Mouse (Mus musculus) cerebellum, adult 2 months (tissue): Measurements from ENCODE around the gene Cd37. TPM values are rescaled to one million over a fixed set of nuclear protein-coding genes. Genes with fewer than 3 reads are reported as not detected.

Experiments
- DNase-seq, 2 experiments: peaks; one replicate each; pipeline ENCODE4 v3.0.0; 2021
- H3K27ac ChIP-seq: fragments of 200-500 bp; 2 replicates; pipeline ENCODE4 v1.5.1; 2012; ENCODE audit warnings: low read length, control low read depth, inconsistent platforms; ENCODE audit not compliant: insufficient read depth
- H3K27me3 ChIP-seq: fragments of 200-500 bp; 2 replicates; pipeline ENCODE4 v1.6.1; 2012; ENCODE audit warnings: inconsistent platforms, mild to moderate bottlenecking, low read length, moderate library complexity; ENCODE audit not compliant: control insufficient read depth, insufficient read depth
- H3K4me1 ChIP-seq: fragments of 200-500 bp; 2 replicates; pipeline ENCODE4 v1.6.1; 2011; ENCODE audit warnings: low read length; ENCODE audit not compliant: control insufficient read depth, insufficient read depth
- H3K4me3 ChIP-seq: fragments of 200-500 bp; replicated peaks from 2 replicates; pipeline ENCODE3; 2011; ENCODE audit warnings: mild to moderate bottlenecking, low read depth, low read length, control low read depth; ENCODE audit not compliant: insufficient read depth
- CTCF ChIP-seq: fragments of 200-500 bp; IDR thresholded peaks from 2 replicates; pipeline ENCODE4 v1.5.1; 2011; ENCODE audit warnings: low read depth, mild to moderate bottlenecking, control low read depth, low read length, moderate library complexity, borderline replicate concordance; ENCODE audit not compliant: insufficient read depth
- POLR2A ChIP-seq: fragments of 200-500 bp; IDR thresholded peaks from 2 replicates; pipeline ENCODE4 v1.6.1; 2011; ENCODE audit warnings: low read length, control low read depth, borderline replicate concordance; ENCODE audit not compliant: insufficient read depth
- WGBS: fragments of 180-500 bp; shearing (Covaris S2); methylation state at CpG from one replicate; pipeline ENCODE4 v1.1.7; 2018; 5-methylcytosine and 5-hydroxymethylcytosine counted together
- polyA plus RNA-seq: library from polyadenylated mRNA; depleted of rRNA; stranded (reverse); fragments of >200 nt; gene quantifications from 2 replicates; pipeline ENCODE4 v1.2.3, GENCODE M21; 2012

Gene Cd37
- polyA plus RNA-seq, 1 experiment: 4.3 TPM

- WGBS: 84% methylated on average over 11 of the region's 11 CpGs
- no peak for DNase-seq
- no peak for TF ChIP-seq CTCF
- TF ChIP-seq POLR2A: no peak
- Histone ChIP-seq H3K4me3 (no peak overlapping the region), H3K4me1 (peaks cover 6% of the 10 kb centered on the region), H3K27me3 (no peaks in the 10 kb centered on the region), H3K27ac (no peak overlapping the region)
These were observed 7.0 kb downstream of the Cd37 start for GRCm38 (mm10) chr7:45231941-45232340.

GRCm38 (mm10) chr7:45231192-45231591, 7.7 kb downstream of the Cd37 start:
- WGBS: 73% methylated on average over 12 of the region's 12 CpGs
- TF ChIP-seq POLR2A (no peak), CTCF (no peak)
- Histone ChIP-seq H3K4me1 (peaks cover 6% of the 10 kb centered on the region), H3K27ac (no peak overlapping the region), H3K4me3 (no peak overlapping the region), H3K27me3 (no peaks in the 10 kb centered on the region)
- no peak for DNase-seq

- WGBS: 71% methylated on average over 7 of the region's 7 CpGs
- Histone ChIP-seq H3K4me3 (no peak overlapping the region), H3K4me1 (peaks cover 6% of the 10 kb centered on the region), H3K27me3 (no peaks in the 10 kb centered on the region), H3K27ac (no peak overlapping the region)
- TF ChIP-seq CTCF (no peak), POLR2A (no peak)
- no peak for DNase-seq
These were observed 9.3 kb downstream of the Cd37 start for GRCm38 (mm10) chr7:45229459-45230203.

GRCm38 (mm10) chr7:45229046-45229445, 9.9 kb downstream of the Cd37 start:
- peaks cover 6% of the 10 kb centered on the region for H3K4me1 ChIP-seq
- 90% methylated on average over 8 of the region's 8 CpGs for WGBS
- DNase-seq: no peak
- TF ChIP-seq POLR2A (no peak), CTCF (no peak)
- H3K27ac ChIP-seq: no peak overlapping the region
- no peak overlapping the region for H3K4me3 ChIP-seq
- H3K27me3 ChIP-seq: no peaks in the 10 kb centered on the region

- no peaks in the 10 kb centered on the region for H3K27me3 ChIP-seq
- no peak overlapping the region for H3K4me3 ChIP-seq
- WGBS: 57% methylated on average over 18 of the region's 18 CpGs
- no peak for DNase-seq
- H3K27ac ChIP-seq: no peak overlapping the region
- peaks cover 1% of the 10 kb centered on the region for H3K4me1 ChIP-seq
- TF ChIP-seq CTCF (no peak), POLR2A (no peak)
These were observed 10.4 kb downstream of the Cd37 start for GRCm38 (mm10) chr7:45228548-45228947.

- Histone ChIP-seq H3K27ac (no peak overlapping the region), H3K4me3 (no peak overlapping the region), H3K27me3 (no peaks in the 10 kb centered on the region), H3K4me1 (no peaks in the 10 kb centered on the region)
- DNase-seq: no peak
- 96% methylated on average over 5 of the region's 5 CpGs for WGBS
- TF ChIP-seq CTCF (no peak), POLR2A (no peak)
These were observed 12.5 kb downstream of the Cd37 start for GRCm38 (mm10) chr7:45226421-45226820.

- no peaks in the 10 kb centered on the region for H3K27me3 ChIP-seq
- no peak for DNase-seq
- WGBS: 70% methylated on average over 7 of the region's 7 CpGs
These were observed 14.1 kb downstream of the Cd37 start for GRCm38 (mm10) chr7:45224826-45225225.

GRCm38 (mm10) chr7:45221680-45222079, 17.2 kb downstream of the Cd37 start:
- H3K27ac ChIP-seq: no peak overlapping the region
- no peaks in the 10 kb centered on the region for H3K27me3 ChIP-seq
- H3K4me3 ChIP-seq: no peak overlapping the region
- no peaks in the 10 kb centered on the region for H3K4me1 ChIP-seq
- no peak for DNase-seq
- TF ChIP-seq POLR2A: no peak
- TF ChIP-seq CTCF: no peak
- 88% methylated on average over 2 of the region's 2 CpGs for WGBS

More at GRCm38 (mm10) chr7:45224826-45225225, 14.1 kb downstream of the Cd37 start:
- Histone ChIP-seq H3K4me1 (no peaks in the 10 kb centered on the region), H3K27ac (no peak overlapping the region), H3K4me3 (no peak overlapping the region)
- no peak for TF ChIP-seq CTCF
- TF ChIP-seq POLR2A: no peak
